Mouse (Mus musculus) C2C12 (cell line): ENCODE measurements around the gene Ceacam10.

ENCODE experiments used
- CEBPB ChIP-seq: IDR thresholded peaks from one replicate; pipeline ENCODE4 v1.6.1; 2011; ENCODE audit warnings: low read depth, mild to moderate bottlenecking, control low read depth, moderate library complexity
- CTCF ChIP-seq: IDR thresholded peaks from one replicate; pipeline ENCODE4 v1.5.1; 2011; ENCODE audit not compliant: control insufficient read depth, insufficient read depth, insufficient read length
- MAX ChIP-seq: IDR thresholded peaks from one replicate; pipeline ENCODE4 v1.6.1; 2011; ENCODE audit warnings: mild to moderate bottlenecking, control low read depth
- MYOD1 ChIP-seq: IDR thresholded peaks from one replicate; pipeline ENCODE4 v1.6.1; 2011; ENCODE audit warnings: low read depth; ENCODE audit not compliant: control insufficient read depth, insufficient read length
- MYOG ChIP-seq: IDR thresholded peaks from one replicate; pipeline ENCODE4 v1.6.1; 2011; ENCODE audit not compliant: control insufficient read depth, insufficient read length; ENCODE audit errors: extremely low read depth
- USF1 ChIP-seq: IDR thresholded peaks from one replicate; pipeline ENCODE4 v1.6.1; 2011; ENCODE audit warnings: low read depth, mild to moderate bottlenecking, control low read depth, moderate library complexity

GRCm38 (mm10) chr7:24817502-24817901, 40.5 kb downstream of the Ceacam10 start:
- peak; percentile 75 for TF ChIP-seq CTCF
- TF ChIP-seq USF1, result no peak
- TF ChIP-seq MAX, result no peak
- no peak for TF ChIP-seq MYOD1
- TF ChIP-seq MYOG, result no peak
- no peak for TF ChIP-seq CEBPB
